Mouse (Mus musculus) neutrophil, adult 5-6 weeks (primary cell): ENCODE measurements around the gene Trhde. TPM values are rescaled to one million over a fixed set of nuclear protein-coding genes. Genes with fewer than 3 reads are reported as not detected.

ENCODE experiments used
- ATAC-seq: fragments of 151-379, 151-347 bp; 2 replicates; pipeline ENCODE4 v1.8.0; 2017; ENCODE audit warnings: mild to moderate bottlenecking, moderate TSS enrichment; ENCODE audit not compliant: insufficient number of reproducible peaks, poor library complexity, low FRiP score, severe bottlenecking; ENCODE audit errors: extremely low read depth
- total RNA-seq: library from RNA; stranded (forward); fragments of 200-1000 nt; gene quantifications from 2 replicates; pipeline ENCODE4 v1.2.3, GENCODE M21; 2017

Trhde gene
- total RNA-seq, 1 experiment from 2014 or later = not detected

DNA sequence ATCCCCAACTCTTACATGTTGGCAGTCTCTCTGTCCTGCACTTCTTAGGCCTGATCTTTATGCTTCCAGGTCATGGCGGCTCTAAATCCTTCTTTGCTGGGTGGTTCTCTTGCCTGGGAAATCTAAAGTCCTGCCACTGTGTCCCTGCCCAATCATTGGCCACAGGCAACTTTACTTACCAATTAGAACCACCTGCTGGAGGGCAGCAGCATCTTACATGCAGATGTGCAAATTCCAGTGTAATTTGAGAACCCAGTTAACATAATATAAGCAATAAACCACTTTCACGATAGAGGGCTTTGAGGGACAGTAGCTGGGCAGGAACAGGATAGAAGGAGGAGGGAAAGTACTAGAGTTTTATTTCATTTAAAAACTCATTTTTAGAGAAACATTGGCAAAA is 439.5 kb downstream of the Trhde start:
- ATAC-seq = no peak
